Mouse (Mus musculus) ES-Bruce4 (cell line): ENCODE data around the gene Sgms2.

Experiments
- CTCF ChIP-seq: IDR thresholded peaks from one replicate; pipeline ENCODE4 v1.8.1; 2011; ENCODE audit warnings: low read depth, low read length
- POLR2A ChIP-seq: IDR thresholded peaks from one replicate; pipeline ENCODE4 v1.8.1; 2011; ENCODE audit warnings: low read length; ENCODE audit not compliant: insufficient read depth

- TF ChIP-seq CTCF (no peak), POLR2A (no peak)
Measured at GRCm38 (mm10) chr3:131358205-131358604, 133.0 kb downstream of the Sgms2 start.
